Mouse (Mus musculus): Measurements from ENCODE around the gene Tsc22d2. TPM values are rescaled to one million over a fixed set of nuclear protein-coding genes. Genes with fewer than 3 reads are reported as not detected.
"Not testable (repeated sequence)": the region's sequence is repeated elsewhere in the genome, so short reads cannot be mapped to it uniquely, and the experiment has no call there.

Gene Tsc22d2
- polyA plus RNA-seq, 1 experiment from 2014 or later = 26.9 TPM

DNA sequence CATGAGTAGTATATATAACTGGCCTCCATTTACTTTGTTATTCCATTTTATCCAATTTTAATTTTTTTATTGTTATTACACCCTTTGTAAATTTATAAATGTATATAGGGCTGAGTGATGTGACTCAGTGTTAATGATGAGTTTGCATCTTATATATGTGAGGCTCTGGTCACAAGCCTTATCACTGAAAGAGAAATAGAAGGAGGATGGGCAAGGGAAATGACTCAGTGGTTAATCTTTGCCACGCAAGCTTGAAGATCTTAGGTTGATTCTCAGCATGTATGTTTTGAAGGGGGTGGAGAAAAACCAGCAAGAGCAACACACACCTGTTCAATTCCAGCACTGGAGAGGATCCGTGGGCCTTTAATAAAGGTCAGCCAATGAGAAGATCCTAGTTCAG is 19.9 kb downstream of the Tsc22d2 start:
- H3K4me2 ChIP-seq = no peak overlapping the region
- 0 out of 2 replicates have a peak, but pooled peaks cover 2% of the 10 kb centered on the region for H3K4me1 ChIP-seq (replicated peaks)
- WGBS = 80% methylated on average over 2 of the region's 2 CpGs
- no peak overlapping the region for H3K9ac ChIP-seq
- H3K27ac ChIP-seq (ENCODE audit: poor library complexity, severe bottlenecking) = no peak overlapping the region
- H3K36me3 ChIP-seq = peaks cover 12% of the 10 kb centered on the region
- no peak overlapping the region for H3K4me3 ChIP-seq
- no peaks in the 10 kb centered on the region for H3K27me3 ChIP-seq (replicated peaks)
- no peak for ATAC-seq (ENCODE audit: insufficient number of reproducible peaks, low FRiP score)
- no peaks in the 10 kb centered on the region for H3K9me3 ChIP-seq (replicated peaks)

DNA sequence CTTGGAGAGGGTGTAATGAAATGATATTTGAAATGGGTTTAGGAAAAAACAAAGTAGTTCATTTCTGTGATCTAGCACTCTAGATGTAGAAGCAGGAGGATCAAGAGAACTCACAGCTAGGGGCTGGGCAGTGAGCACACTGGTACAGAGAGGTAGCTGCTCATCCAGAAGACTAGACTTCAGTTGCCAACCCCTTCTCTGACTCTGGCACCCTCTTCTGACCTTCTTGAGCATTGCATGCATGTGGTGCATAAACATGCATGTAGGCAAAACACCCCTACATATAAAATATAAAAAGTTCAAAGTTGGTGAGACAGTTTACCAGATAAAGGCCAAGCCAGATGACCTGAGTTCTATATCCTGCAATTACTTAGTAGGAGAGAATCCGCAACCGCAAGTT is 33.7 kb downstream of the Tsc22d2 start:
- 93% methylated on average over 2 of the region's 2 CpGs for WGBS
- H3K27ac ChIP-seq (ENCODE audit: poor library complexity, severe bottlenecking) = no peak overlapping the region

DNA sequence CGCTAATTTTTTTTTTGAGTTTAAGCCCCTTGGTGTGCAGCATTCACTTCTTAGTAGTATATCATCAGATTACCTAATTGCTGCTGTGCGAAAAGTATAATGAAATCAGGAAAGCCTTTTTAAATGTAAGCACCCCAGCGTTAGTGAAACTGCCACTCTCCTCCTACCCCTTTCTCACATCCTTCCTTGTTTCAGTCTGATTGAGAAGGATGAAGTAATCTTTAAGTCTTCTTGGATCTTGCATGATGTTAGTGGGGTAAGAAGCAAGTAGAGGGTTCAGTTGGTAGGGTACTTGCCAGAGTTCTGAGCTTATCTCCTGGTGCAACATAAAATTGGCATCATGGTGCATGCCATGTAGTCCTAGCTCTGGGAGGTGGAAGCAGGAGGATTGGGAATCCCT is 35.0 kb downstream of the Tsc22d2 start:
- no peak overlapping the region for H3K4me2 ChIP-seq
- no peaks in the 10 kb centered on the region for H3K4me1 ChIP-seq (replicated peaks)
- no peak overlapping the region for H3K27ac ChIP-seq (ENCODE audit: poor library complexity, severe bottlenecking)
- 97% methylated on average over 3 of the region's 3 CpGs for WGBS
- no peaks in the 10 kb centered on the region for H3K9me3 ChIP-seq (replicated peaks)
- H3K4me3 ChIP-seq = no peak overlapping the region
- no peak overlapping the region for H3K9ac ChIP-seq
- H3K27me3 ChIP-seq (replicated peaks) = no peaks in the 10 kb centered on the region
- H3K36me3 ChIP-seq = peaks cover 4% of the 10 kb centered on the region
- ATAC-seq (ENCODE audit: insufficient number of reproducible peaks, low FRiP score) = no peak

More for the DNA sequence above, 33.7 kb downstream of the Tsc22d2 start:
- Histone ChIP-seq H3K4me1 (replicated peaks) (no peaks in the 10 kb centered on the region), H3K9ac (no peak overlapping the region), H3K4me2 (no peak overlapping the region), H3K9me3 (replicated peaks) (no peaks in the 10 kb centered on the region), H3K36me3 (peaks cover 4% of the 10 kb centered on the region), H3K27me3 (replicated peaks) (no peaks in the 10 kb centered on the region), H3K4me3 (no peak overlapping the region)
- ATAC-seq (ENCODE audit: insufficient number of reproducible peaks, low FRiP score) = no peak

DNA sequence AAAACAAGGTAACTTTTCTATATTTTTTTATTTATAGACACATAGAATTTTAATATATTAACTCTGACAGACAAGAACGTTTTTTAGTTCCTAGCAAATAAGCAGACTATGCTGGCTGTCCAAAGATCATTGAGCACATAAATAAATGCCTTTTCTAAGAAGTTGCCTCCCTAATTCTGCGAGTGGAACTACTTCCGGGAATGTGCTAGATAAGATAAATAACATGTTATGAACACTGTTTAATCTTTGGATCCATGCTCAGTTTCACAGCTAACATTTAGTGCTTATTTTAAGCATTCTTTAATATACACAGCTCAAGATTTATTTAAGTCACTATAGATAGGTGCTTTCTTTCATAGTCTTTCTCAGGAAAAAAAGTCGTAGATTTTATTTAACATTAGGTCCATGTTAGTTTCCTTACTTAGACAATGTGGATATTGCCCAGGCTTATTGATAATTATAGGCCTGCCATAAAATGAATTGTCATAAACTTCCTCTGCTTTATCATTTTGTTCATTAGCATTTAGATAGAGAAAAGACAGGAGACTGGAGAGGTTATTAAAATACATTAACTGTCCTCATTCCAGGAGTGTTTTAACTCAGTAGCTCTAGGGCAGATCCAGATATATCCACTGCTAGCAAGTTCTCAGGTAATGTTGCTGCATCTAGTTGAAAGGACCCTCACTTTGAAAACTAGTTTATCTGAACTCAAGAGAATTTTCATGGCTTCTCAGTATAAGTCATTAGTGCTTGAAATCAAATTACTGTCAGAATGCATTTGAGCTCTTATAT is 40.1 kb downstream of the Tsc22d2 start:
- 35% methylated on average over 4 of the region's 4 CpGs for WGBS
- Histone ChIP-seq H3K27ac (ENCODE audit: poor library complexity, severe bottlenecking) (no peak overlapping the region), H3K36me3 (peaks cover 5% of the 10 kb centered on the region; the same call in 1 of the 2 replicates), H3K4me1 (replicated peaks) (no peaks in the 10 kb centered on the region), H3K9me3 (replicated peaks) (no peaks in the 10 kb centered on the region), H3K4me3 (no peak overlapping the region), H3K9ac (no peak overlapping the region), H3K27me3 (replicated peaks) (no peaks in the 10 kb centered on the region), H3K4me2 (no peak overlapping the region)
- ATAC-seq (ENCODE audit: insufficient number of reproducible peaks, low FRiP score) = no peak

DNA sequence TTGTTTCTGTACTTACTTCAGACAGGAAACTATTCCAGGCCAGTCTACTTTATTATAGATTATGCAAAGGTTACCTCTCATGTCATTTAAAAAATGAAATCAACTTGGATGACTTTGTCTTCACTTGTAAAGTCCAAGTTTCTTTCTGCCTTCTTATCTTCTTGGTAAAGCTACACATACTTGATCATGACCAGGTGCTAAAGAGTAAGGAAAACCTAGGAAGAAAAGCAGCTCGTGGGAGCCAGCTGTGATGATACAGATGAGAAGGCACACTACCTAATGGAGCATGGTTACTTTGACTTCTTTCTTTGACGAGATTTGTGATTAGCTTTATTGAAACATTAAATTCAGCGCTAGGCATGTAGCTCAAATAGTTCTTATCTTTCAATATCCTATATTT is 40.7 kb downstream of the Tsc22d2 start:
- no peak overlapping the region for H3K9ac ChIP-seq
- no peaks in the 10 kb centered on the region for H3K4me1 ChIP-seq (replicated peaks)
- H3K9me3 ChIP-seq (replicated peaks) = no peaks in the 10 kb centered on the region
- peaks cover 9% of the 10 kb centered on the region for H3K36me3 ChIP-seq
- no peak overlapping the region for H3K4me3 ChIP-seq
- no peak overlapping the region for H3K27ac ChIP-seq (ENCODE audit: poor library complexity, severe bottlenecking)
- no peak overlapping the region for H3K4me2 ChIP-seq
- H3K27me3 ChIP-seq (replicated peaks) = no peaks in the 10 kb centered on the region
- no peak for ATAC-seq (ENCODE audit: insufficient number of reproducible peaks, low FRiP score)
- 81% methylated on average over 3 of the region's 3 CpGs for WGBS

DNA sequence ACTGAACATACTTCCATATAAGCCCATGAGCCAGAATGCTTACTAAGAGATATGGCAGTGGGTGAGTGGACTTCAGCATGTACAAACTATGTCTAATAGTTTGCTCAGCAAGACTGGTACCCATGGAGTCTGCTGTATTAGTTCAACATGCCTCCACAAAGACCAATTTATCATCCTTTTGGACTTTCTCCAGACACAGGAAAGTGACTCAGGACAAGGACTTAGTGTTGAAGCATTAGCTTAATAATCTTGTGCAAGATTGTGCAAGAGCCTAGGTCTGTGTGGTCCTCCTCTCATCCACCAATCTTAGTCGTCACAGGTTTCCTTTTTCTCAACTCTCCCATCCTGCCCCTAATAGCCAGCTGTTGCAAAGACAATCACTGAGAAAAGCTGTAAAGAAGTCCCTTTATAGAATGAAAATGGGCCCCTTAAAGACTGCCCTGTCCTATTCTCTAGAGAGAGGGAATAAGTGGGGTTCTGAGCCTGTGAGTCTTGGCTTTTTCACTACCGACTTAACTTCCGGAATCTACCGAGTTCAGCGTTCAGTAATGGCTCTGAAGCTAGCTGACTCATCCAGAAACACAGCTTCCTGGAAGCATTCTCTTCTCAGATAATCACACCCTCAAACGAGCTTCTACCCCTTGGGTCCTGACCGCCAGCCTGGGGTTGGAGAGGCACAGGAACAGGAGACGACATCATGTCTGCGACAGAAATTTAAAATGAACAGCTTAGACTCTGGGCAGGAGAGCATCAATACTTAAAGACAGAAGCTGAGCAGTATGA is 55.3 kb downstream of the Tsc22d2 start:
- Histone ChIP-seq H3K9me3 (replicated peaks) (no peaks in the 10 kb centered on the region), H3K27ac (ENCODE audit: poor library complexity, severe bottlenecking) (no peak overlapping the region), H3K36me3 (no peaks in the 10 kb centered on the region), H3K4me3 (no peak overlapping the region), H3K4me1 (replicated peaks) (0 out of 2 replicates have a peak, but pooled peaks cover 6% of the 10 kb centered on the region), H3K9ac (no peak overlapping the region), H3K4me2 (0 out of 2 replicates have a peak overlapping the region, but pooled peaks have one; percentile 10), H3K27me3 (replicated peaks) (no peaks in the 10 kb centered on the region)
- 58% methylated on average over 9 of the region's 9 CpGs for WGBS
- no peak for ATAC-seq (ENCODE audit: insufficient number of reproducible peaks, low FRiP score)

DNA sequence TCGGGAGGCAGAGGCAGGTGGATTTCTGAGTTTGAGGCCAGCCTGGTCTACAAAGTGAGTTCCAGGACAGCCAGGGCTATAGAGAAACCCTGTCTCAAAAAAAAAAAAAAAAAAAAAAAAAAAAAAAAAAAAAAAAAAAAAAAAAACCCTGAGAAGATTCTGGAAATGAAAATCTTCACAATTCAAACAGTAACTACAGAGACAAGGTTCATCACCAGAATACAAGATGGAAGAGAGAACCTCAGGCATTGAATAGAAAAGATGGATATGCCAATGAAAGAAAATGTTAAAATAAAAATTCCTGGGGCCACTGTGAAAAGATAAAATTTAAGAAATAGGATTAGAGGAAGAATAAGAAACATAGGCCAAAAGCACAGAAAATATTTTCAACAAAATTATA is 60.8 kb downstream of the Tsc22d2 start:
- H3K4me3 ChIP-seq; H3K27me3 ChIP-seq (replicated peaks); H3K4me1 ChIP-seq (replicated peaks); H3K36me3 ChIP-seq; H3K4me2 ChIP-seq; ATAC-seq (ENCODE audit: insufficient number of reproducible peaks, low FRiP score); H3K9me3 ChIP-seq (replicated peaks); H3K27ac ChIP-seq (ENCODE audit: poor library complexity, severe bottlenecking); H3K9ac ChIP-seq: not testable (repeated sequence)
- 100% methylated on average over 1 of the region's 1 CpGs for WGBS

DNA sequence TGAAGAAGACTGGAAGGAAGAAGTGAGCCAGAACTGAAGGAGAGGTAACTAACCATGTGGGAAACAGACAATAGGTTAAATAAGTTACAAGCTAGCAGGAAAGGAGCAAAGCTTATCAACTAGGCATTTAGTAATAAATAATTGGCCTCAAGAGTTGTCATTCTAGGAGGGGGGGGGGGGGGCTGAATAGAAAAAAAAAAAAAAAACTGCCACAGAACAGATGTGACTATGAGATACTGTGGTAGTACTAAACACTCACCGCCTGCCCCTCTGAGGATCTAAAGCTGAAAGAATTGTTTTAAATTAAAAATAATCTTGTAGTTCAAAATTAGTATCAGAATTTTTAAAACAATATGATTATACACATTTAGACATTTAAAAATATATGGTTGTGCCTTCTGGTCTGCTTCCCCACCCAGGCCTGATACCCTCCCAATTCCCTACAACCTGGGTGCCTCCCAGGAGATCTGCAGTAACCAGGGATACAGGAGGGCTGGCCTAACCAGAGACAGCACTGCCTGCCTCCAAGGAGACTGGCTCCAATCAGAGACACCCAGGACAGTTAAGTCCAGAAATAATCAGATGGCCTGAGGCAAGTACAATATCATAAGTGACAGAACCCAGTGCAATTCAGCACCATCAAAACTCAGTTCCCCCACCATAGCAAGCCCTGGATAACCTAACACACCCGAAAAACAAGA is 64.4 kb downstream of the Tsc22d2 start:
- Histone ChIP-seq H3K9ac (no peak overlapping the region), H3K27ac (ENCODE audit: poor library complexity, severe bottlenecking) (no peak overlapping the region), H3K36me3 (no peaks in the 10 kb centered on the region), H3K4me2 (no peak overlapping the region), H3K27me3 (replicated peaks) (no peaks in the 10 kb centered on the region), H3K4me1 (replicated peaks) (0 out of 2 replicates have a peak, but pooled peaks cover 3% of the 10 kb centered on the region), H3K4me3 (no peak overlapping the region), H3K9me3 (replicated peaks) (no peaks in the 10 kb centered on the region)
- 77% methylated on average over 2 of the region's 2 CpGs for WGBS
- ATAC-seq (ENCODE audit: insufficient number of reproducible peaks, low FRiP score) = no peak

DNA sequence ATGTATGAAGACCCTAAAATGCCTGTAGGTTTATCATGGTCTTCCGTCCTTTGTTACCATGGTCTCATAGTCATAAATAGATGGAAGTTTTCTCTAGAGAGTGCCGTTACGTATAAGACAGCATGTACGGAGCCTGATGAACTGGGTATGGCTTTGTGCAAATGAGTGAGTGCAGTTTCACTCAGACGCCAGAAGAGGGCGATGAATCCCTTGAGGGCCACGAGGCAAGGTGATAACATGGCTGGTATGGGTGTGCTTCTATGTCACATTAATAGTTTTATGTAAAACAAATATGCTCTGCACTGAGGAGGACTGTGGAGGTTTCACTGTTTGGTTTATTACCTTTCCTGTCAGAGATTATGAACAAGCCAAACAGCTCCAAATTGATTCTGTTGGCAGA is 71.4 kb downstream of the Tsc22d2 start:
- 66% methylated on average over 7 of the region's 7 CpGs for WGBS
- H3K9ac ChIP-seq = no peak overlapping the region
- ATAC-seq (ENCODE audit: insufficient number of reproducible peaks, low FRiP score) = no peak

DNA sequence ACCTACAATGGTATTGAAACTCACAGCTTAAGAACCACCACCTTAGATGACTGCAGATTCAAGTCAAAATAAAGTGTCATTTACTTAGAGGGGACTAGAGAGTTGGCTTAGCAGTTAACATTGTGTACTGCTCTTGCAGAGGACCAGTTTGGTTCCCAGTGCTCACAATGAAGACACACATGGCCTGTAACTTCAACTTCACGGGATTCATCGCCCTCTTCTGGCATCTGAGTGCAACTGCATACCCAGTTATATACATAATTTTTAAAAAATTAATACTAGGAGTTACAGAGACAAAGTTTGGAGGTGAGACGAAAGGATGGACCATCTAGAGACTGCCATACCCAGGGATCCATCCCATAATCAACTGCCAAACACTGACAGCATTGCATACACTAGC is 72.6 kb downstream of the Tsc22d2 start:
- H3K27ac ChIP-seq (ENCODE audit: poor library complexity, severe bottlenecking) = no peak overlapping the region
- H3K36me3 ChIP-seq = no peaks in the 10 kb centered on the region
- no peak for ATAC-seq (ENCODE audit: insufficient number of reproducible peaks, low FRiP score)
- H3K4me1 ChIP-seq (replicated peaks) = no peaks in the 10 kb centered on the region
- no peak overlapping the region for H3K4me2 ChIP-seq
- H3K9me3 ChIP-seq (replicated peaks) = no peaks in the 10 kb centered on the region
- no peaks in the 10 kb centered on the region for H3K27me3 ChIP-seq (replicated peaks)
- no peak overlapping the region for H3K9ac ChIP-seq
- H3K4me3 ChIP-seq = no peak overlapping the region
- WGBS = 64% methylated on average over 3 of the region's 3 CpGs

More for the DNA sequence above, 71.4 kb downstream of the Tsc22d2 start:
- H3K4me1 ChIP-seq (replicated peaks) = 0 out of 2 replicates have a peak, but pooled peaks cover 3% of the 10 kb centered on the region
- no peak overlapping the region for H3K27ac ChIP-seq (ENCODE audit: poor library complexity, severe bottlenecking)
- no peaks in the 10 kb centered on the region for H3K27me3 ChIP-seq (replicated peaks)
- no peak overlapping the region for H3K4me3 ChIP-seq
- no peak overlapping the region for H3K4me2 ChIP-seq
- no peaks in the 10 kb centered on the region for H3K36me3 ChIP-seq
- no peaks in the 10 kb centered on the region for H3K9me3 ChIP-seq (replicated peaks)

Measured in heart, embryonic 12.5 days (tissue).